Mouse (Mus musculus) midbrain, embryonic 11.5 days (tissue): ENCODE measurements at regions not wholly inside any gene's neighbourhood (a gene's known extent, or its start where the extent isn't known, plus 50 kb on each side); places are given as distances from the start of the nearest gene placed in this dataset.

Experiments
- ATAC-seq: fragments of 200-750 bp; cut with Nextera tagmentation; 2 replicates; pipeline ENCODE4 v1.8.0; 2017; ENCODE audit warnings: moderate TSS enrichment, moderate library complexity; ENCODE audit not compliant: low FRiP score
- DNase-seq: peaks from one replicate; pipeline ENCODE4 v3.0.0; 2015; ENCODE audit warnings: low spot score; ENCODE audit errors: missing footprints
- H3K27ac ChIP-seq: fragments of 300-500 bp; sonication (generic); 2 replicates; pipeline ENCODE4 v1.5.1; 2014; ENCODE audit warnings: low read depth, low read length
- H3K27me3 ChIP-seq: fragments of 300-500 bp; sonication (generic); 2 replicates; pipeline ENCODE4 v1.6.1; 2014; ENCODE audit warnings: mild to moderate bottlenecking, low read length, moderate library complexity, mixed read lengths; ENCODE audit not compliant: control insufficient read depth, insufficient read depth
- H3K36me3 ChIP-seq: fragments of 300-500 bp; sonication (generic); 2 replicates; pipeline ENCODE4 v1.6.1; 2014; ENCODE audit warnings: mild to moderate bottlenecking, low read length, moderate library complexity, mixed read lengths; ENCODE audit not compliant: control insufficient read depth, insufficient read depth
- H3K4me1 ChIP-seq: fragments of 300-500 bp; sonication (generic); 2 replicates; pipeline ENCODE4 v1.6.1; 2014; ENCODE audit warnings: low read length; ENCODE audit not compliant: control insufficient read depth, insufficient read depth
- H3K4me2 ChIP-seq: fragments of 300-500 bp; sonication (generic); 2 replicates; pipeline ENCODE4 v1.6.1; 2014; ENCODE audit warnings: mild to moderate bottlenecking, moderate library complexity
- H3K4me3 ChIP-seq: fragments of 300-500 bp; sonication (generic); 2 replicates; pipeline ENCODE4 v1.5.1; 2014; ENCODE audit warnings: low read depth, low read length
- H3K9ac ChIP-seq: fragments of 300-500 bp; sonication (generic); 2 replicates; pipeline ENCODE4 v1.6.1; 2014; ENCODE audit warnings: low read length
- H3K9me3 ChIP-seq: fragments of 300-500 bp; sonication (generic); 2 replicates; pipeline ENCODE4 v1.6.1; 2016; ENCODE audit warnings: low read length; ENCODE audit not compliant: control insufficient read depth
- WGBS: fragments of 180-500 bp; shearing (Covaris S2); extraction: QIAGEN DNeasy Blood & Tissue Kit; methylation state at CpG from one replicate; pipeline ENCODE4 v1.1.7; 2014; 5-methylcytosine and 5-hydroxymethylcytosine counted together

DNA sequence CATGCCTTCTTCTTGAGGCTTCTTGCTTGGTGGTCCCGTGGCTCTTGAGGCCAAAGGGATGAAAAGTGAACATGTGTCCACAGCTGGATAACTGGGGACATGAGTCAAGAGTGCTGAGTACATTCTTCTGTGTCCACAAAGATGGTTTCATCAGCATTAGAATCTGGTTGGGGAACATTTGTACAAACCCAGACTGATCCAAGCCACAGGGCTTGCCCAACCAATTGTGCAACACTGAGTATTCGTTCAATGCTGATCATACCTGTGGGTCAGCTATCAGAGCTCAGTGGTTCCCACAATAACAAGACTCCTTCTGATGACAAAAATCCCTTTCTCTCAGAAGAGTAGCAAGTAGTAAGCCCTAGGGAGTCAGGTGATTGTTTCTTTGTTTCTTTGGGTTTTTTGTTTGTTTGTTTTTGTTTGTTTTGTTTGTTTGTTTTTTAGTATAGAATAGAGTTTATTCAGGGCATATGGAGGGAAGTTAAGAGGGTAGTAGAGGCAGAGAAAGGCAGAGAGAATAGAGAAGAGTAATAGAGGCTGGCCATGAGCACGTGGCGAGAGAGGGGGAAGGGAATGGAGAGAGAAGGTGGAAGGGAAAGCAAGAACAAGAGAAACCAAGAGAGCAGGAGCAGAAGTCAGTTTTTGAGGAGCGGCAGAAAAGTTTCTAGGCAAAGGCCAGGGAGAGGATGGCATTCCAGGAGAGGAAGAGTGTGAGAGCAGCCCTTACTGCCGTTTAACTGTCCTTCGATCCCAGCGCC lies 612.5 kb downstream of the Zfp706 start:
- ATAC-seq = no peak

DNA sequence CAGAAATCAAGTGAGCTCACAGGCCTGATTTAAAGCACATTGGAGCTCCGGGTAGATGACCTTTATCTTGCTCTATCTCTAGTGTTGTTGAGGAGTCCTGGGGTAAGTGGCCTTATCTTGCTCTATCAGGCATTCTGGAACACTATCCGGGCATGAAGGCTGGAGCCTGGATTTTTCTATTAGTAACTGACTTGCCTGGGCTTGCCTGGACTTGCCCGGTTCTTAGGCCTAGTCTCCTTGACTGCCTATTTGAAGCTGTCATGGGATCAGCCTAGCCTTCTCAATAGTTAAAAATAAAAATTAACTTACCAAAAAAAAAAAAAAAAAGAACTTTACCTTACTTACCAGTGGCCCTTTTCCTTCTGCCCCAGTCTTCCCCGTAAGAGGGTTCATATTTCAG lies 617.8 kb downstream of the Zfp706 start:
- Histone ChIP-seq H3K36me3 (no peaks in the 10 kb centered on the region), H3K27ac (no peak overlapping the region), H3K4me3 (no peak overlapping the region), H3K4me2 (no peak overlapping the region), H3K9ac (no peak overlapping the region), H3K9me3 (no peaks in the 10 kb centered on the region), H3K27me3 (no peaks in the 10 kb centered on the region), H3K4me1 (no peaks in the 10 kb centered on the region)
- 81% methylated on average over 4 of the region's 4 CpGs for WGBS
- ATAC-seq (no peak), DNase-seq (no peak)

More for the DNA sequence above, 612.5 kb downstream of the Zfp706 start:
- Histone ChIP-seq H3K4me2 (no peak overlapping the region), H3K27me3 (no peaks in the 10 kb centered on the region), H3K9me3 (no peaks in the 10 kb centered on the region), H3K4me1 (no peaks in the 10 kb centered on the region), H3K9ac (no peak overlapping the region), H3K36me3 (no peaks in the 10 kb centered on the region), H3K4me3 (no peak overlapping the region), H3K27ac (no peak overlapping the region)
- WGBS = 81% methylated on average over 8 of the region's 8 CpGs
- peak; percentile 1 for DNase-seq

DNA sequence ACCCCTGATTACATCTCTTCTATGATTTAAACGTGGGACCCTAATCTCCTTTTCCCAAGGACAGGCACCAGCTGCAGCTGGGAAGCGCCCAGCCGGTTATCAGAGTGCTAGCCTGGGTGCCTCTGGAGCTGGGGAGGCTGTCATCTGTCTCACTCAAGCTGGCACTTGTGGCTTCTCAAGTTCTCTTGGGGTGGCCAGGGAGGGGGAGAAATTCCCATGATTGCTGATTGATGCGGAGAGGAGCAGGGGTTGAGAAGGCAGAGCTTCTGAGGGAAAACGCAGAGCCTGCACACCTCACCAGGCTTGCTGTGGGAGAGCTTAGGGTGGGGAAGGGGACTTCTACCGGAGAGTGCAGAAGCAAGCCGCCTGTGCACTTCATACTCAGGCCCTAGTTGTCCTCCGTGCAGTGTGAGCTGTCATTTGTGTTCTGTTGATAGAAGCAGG lies 626.3 kb downstream of the Zfp706 start:
- H3K4me3 ChIP-seq = no peak overlapping the region
- peaks cover 3% of the 10 kb centered on the region; the same call in 1 of the 2 replicates for H3K4me1 ChIP-seq
- H3K36me3 ChIP-seq = no peaks in the 10 kb centered on the region
- WGBS = 5% methylated on average over 8 of the region's 8 CpGs
- ATAC-seq (no peak), DNase-seq (no peak)
- H3K4me2 ChIP-seq = peak overlapping the region; percentile 35
- H3K9me3 ChIP-seq = no peaks in the 10 kb centered on the region
- H3K27ac ChIP-seq = no peak overlapping the region
- H3K9ac ChIP-seq = no peak overlapping the region
- peaks cover 6% of the 10 kb centered on the region; the same call in 1 of the 2 replicates for H3K27me3 ChIP-seq

DNA sequence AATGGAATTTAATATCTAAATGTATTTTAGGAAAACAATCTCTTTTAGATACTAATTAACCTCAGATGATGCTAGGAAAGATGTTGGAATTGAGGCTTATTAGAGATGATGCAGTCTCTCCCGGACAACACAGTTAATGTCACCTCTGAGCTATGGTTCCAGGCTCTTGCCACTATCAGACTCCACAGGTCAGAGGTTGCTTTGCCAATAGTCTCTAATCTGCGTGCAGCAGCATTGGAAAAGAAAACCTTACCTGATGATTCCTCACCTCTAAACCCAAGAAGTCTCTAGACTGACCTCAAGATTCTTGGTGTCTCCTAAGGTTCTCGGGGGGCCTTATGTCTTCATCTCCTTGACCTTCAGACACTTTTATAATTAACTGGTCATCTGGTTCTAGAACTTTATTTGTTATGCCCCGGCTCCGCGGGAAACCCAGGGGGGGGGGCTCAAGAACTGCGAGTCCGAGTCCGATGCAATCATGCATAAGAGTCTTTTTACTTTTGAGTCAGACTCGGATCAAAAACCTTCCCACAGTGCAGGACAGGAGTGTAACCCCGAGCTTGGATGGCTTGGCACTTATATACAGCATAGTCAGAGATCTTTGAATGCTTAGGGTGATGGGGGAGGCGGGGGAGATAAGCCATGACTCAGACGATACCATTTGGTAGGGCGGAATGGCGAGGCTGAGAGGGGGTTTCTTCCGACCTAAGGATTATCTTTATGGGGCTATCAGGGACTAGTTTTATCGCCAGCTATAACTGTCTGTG lies 626.9 kb downstream of the Zfp706 start:
- no peak for DNase-seq
- peak overlapping the region; percentile 35 for H3K4me2 ChIP-seq
- peaks cover 6% of the 10 kb centered on the region; the same call in 1 of the 2 replicates for H3K27me3 ChIP-seq
- no peak overlapping the region for H3K4me3 ChIP-seq
- peaks cover 3% of the 10 kb centered on the region; the same call in 1 of the 2 replicates for H3K4me1 ChIP-seq
- no peak overlapping the region for H3K9ac ChIP-seq
- WGBS = 9% methylated on average over 17 of the region's 17 CpGs
- H3K36me3 ChIP-seq = no peaks in the 10 kb centered on the region
- no peak for ATAC-seq
- no peak overlapping the region for H3K27ac ChIP-seq
- H3K9me3 ChIP-seq = no peaks in the 10 kb centered on the region

DNA sequence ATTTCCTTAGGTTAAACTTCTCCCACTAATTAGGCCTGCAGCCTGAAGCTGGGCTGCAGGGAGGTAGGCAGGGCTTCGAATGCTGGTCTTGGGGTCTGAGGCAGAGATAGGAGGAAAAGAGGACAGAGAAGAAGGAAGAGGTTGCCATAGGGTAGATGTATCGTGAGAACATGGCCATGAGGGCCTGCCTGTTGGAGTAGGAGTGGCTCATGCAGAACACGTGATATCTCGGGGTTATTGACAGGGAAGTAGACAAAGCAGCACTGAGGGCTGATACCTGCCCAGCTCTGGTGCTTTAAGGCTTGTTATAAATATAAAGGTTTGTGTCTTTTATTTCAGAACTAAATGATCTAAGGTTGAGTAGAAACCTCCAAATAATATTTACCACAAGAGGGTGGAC lies 628.9 kb downstream of the Zfp706 start:
- Histone ChIP-seq H3K4me1 (peaks cover 10% of the 10 kb centered on the region), H3K27ac (no peak overlapping the region), H3K27me3 (peaks cover 6% of the 10 kb centered on the region; the same call in 1 of the 2 replicates), H3K36me3 (no peaks in the 10 kb centered on the region), H3K9me3 (no peaks in the 10 kb centered on the region), H3K9ac (no peak overlapping the region), H3K4me2 (no peak overlapping the region), H3K4me3 (no peak overlapping the region)
- DNase-seq (no peak), ATAC-seq (no peak)
- WGBS = 90% methylated on average over 4 of the region's 4 CpGs

DNA sequence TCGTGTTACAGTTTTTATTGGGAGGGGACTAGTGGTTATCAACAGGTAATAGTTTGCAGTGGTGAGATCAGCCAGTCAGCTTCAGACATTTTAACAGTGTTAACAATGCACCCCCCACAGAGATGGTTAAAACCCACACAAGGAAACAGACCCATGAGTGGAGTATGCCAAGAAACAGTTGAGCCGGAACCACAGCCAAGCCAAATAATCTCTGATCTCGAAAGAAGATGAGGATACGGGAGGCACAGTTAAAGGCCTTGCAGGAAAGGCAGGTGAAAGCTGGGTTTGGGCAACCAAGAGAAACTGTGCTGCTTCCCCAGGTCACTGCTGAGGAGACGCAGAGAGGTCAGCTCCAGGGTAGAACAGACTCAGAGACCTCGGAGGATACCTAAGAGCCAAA lies 631.0 kb downstream of the Zfp706 start:
- Histone ChIP-seq H3K4me3 (no peak overlapping the region), H3K27ac (no peak overlapping the region), H3K9me3 (no peaks in the 10 kb centered on the region), H3K27me3 (peaks cover 4% of the 10 kb centered on the region; the same call in 1 of the 2 replicates), H3K4me2 (no peak overlapping the region), H3K9ac (no peak overlapping the region), H3K36me3 (no peaks in the 10 kb centered on the region), H3K4me1 (peaks cover 10% of the 10 kb centered on the region)
- ATAC-seq (no peak), DNase-seq (no peak)
- WGBS = 80% methylated on average over 6 of the region's 6 CpGs

DNA sequence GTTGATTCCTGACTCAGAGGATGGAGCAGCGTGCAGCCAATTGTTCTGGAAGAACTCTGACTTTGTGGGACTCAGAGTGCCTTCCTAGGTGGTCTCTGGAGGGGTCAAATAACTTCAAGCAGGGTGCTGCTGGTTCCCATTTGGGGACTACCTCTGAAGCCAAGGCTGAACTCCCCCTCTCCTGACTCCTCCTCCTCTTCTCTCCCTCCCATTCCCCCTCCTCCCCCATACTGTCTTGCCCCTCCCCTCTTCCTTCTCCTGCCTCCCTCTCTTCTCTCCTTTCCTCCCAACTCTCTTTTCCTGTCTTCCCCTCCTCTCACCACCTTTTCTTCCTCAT lies 632.1 kb downstream of the Zfp706 start:
- Histone ChIP-seq H3K4me1 (peaks cover 7% of the 10 kb centered on the region), H3K9me3 (no peaks in the 10 kb centered on the region), H3K36me3 (no peaks in the 10 kb centered on the region), H3K27me3 (no peaks in the 10 kb centered on the region; the same call in 1 of the 2 replicates), H3K4me3 (no peak overlapping the region), H3K9ac (no peak overlapping the region), H3K4me2 (no peak overlapping the region), H3K27ac (no peak overlapping the region)
- DNase-seq = no peak
- peak; percentile 41; the same call in 1 of the 2 replicates for ATAC-seq
- 0% methylated on average over 1 of the region's 1 CpGs for WGBS

DNA sequence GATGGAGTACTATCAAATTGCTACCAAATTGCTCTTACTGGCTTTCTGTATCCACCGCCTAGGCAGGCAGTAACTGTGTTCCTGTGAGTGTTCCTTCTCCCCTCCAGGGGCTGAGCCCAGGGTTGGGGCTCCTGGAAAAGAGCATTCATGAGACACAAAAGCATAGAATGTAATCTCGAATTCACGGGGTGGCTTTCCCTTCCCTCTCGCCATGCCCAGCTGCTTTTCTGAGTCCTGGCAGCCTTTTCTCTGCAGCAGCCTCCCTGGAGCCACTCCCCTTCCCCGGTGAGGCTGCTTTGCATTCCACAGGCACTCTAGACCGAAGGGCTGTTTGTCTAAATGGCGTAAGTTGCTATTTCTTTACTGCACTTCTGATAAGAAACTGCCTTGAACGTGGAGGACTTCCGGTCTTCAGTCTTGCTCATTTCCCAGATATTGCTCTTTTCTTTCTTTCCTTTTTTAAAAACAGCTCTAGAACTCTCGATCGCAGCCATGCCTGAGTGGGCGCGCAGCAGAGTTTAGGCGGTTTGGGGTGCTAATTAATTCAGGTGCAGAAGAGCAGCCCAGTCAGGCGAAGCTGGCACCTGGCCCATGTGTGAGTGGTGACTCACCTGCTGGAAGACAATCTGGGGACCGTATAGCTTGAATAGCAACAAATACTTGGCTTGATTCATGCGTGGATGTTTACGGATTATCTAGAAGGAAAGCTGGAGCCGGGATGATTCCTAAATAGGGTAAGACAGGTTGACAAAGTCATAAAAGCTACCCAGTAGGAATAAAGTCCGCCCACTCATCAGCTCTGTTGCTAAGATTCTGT lies 632.6 kb downstream of the Zfp706 start:
- peak overlapping the region; percentile 43; the same call in 1 of the 2 replicates for H3K9ac ChIP-seq
- no peaks in the 10 kb centered on the region for H3K9me3 ChIP-seq
- DNase-seq = peak; percentile 95
- peak overlapping the region; percentile 31 for H3K4me3 ChIP-seq
- 1% methylated on average over 20 of the region's 20 CpGs for WGBS
- no peak overlapping the region for H3K27ac ChIP-seq
- no peaks in the 10 kb centered on the region; the same call in 1 of the 2 replicates for H3K27me3 ChIP-seq
- no peaks in the 10 kb centered on the region for H3K36me3 ChIP-seq
- peaks cover 7% of the 10 kb centered on the region for H3K4me1 ChIP-seq
- peak overlapping the region; percentile 56 for H3K4me2 ChIP-seq
- peak; percentile 68 for ATAC-seq
